Mouse (Mus musculus) forebrain, embryonic 14.5 days (tissue): ENCODE data around the gene Wdr90. TPM values are rescaled to one million over a fixed set of nuclear protein-coding genes. Genes with fewer than 3 reads are reported as not detected.

Source experiments
- ATAC-seq: fragments of 200-750 bp; cut with Nextera tagmentation; 2 replicates; pipeline ENCODE4 v1.8.0; 2017; ENCODE audit warnings: mild to moderate bottlenecking, moderate library complexity
- DNase-seq: peaks from one replicate; pipeline ENCODE4 v3.0.0-alpha.2; 2015; ENCODE audit warnings: low spot score
- H3K27ac ChIP-seq: fragments of 300-500 bp; sonication (generic); 2 replicates; pipeline ENCODE4 v1.5.1; 2014; ENCODE audit warnings: low read depth, mild to moderate bottlenecking, control low read depth, low read length, moderate library complexity
- H3K27me3 ChIP-seq: fragments of 300-500 bp; sonication (generic); replicated peaks from 2 replicates; pipeline ENCODE4 v1.6.1; 2014; ENCODE audit warnings: low read length, control low read depth, mixed read lengths; ENCODE audit not compliant: control insufficient read depth, insufficient read depth
- H3K36me3 ChIP-seq: fragments of 300-500 bp; sonication (generic); 2 replicates; pipeline ENCODE4 v1.6.1; 2014; ENCODE audit warnings: low read length, control low read depth; ENCODE audit not compliant: control insufficient read depth, insufficient read depth
- H3K4me1 ChIP-seq: fragments of 300-500 bp; sonication (generic); 2 replicates; pipeline ENCODE4 v1.6.1; 2014; ENCODE audit warnings: antibody characterized with exemption, low read length, control low read depth; ENCODE audit not compliant: control insufficient read depth, insufficient read depth
- H3K4me2 ChIP-seq: fragments of 300-500 bp; sonication (generic); 2 replicates; pipeline ENCODE4 v1.6.1; 2014; ENCODE audit warnings: mild to moderate bottlenecking, control low read depth, low read length
- H3K4me3 ChIP-seq: fragments of 300-500 bp; sonication (generic); 2 replicates; pipeline ENCODE4 v1.5.1; 2014; ENCODE audit warnings: low read depth, low read length, control low read depth
- H3K9ac ChIP-seq: fragments of 300-500 bp; sonication (generic); 2 replicates; pipeline ENCODE4 v1.6.1; 2014; ENCODE audit warnings: mild to moderate bottlenecking, low read length, control low read depth, moderate library complexity
- H3K9me3 ChIP-seq: fragments of 300-500 bp; sonication (generic); replicated peaks from 2 replicates; pipeline ENCODE4 v1.6.1; 2016; ENCODE audit warnings: low read length, control low read depth, mixed read lengths; ENCODE audit not compliant: control insufficient read depth
- WGBS: fragments of 180-500 bp; shearing (Covaris S2); extraction: QIAGEN DNeasy Blood & Tissue Kit; methylation state at CpG from one replicate; pipeline ENCODE4 v1.1.7; 2014; 5-methylcytosine and 5-hydroxymethylcytosine counted together
- polyA plus RNA-seq: library from polyadenylated mRNA; unstranded; fragments of >200 nt; fragmentation: Nextera tagmentation; extraction: Ambion mirVana; gene quantifications from 2 replicates; pipeline ENCODE4 v1.2.1, GENCODE M21; 2014

Wdr90 gene
- polyA plus RNA-seq, 1 experiment from 2014 or later = 11.6 TPM

DNA sequence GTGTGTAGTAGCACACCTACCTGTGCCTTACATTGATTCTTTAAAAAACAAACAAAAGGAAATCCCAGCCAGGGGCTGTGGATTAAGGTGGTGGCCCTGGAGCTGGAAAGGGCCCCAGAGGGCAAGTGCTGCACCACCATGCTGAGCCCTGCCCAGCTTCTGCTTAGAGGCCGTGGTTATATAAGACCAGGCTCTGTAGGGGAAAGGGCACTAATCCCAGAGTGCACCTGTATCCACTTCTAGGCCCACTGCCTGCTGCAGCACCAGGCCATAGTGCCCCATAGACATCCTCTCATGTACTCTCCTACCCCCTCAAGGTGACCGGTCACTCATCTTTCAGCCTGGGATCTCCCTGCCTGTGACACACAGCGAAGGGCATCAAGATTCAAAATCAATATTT lies 4.9 kb upstream of the Wdr90 start:
- ATAC-seq = no peak
- Histone ChIP-seq H3K27ac (no peak overlapping the region), H3K9ac (no peak overlapping the region), H3K36me3 (no peaks in the 10 kb centered on the region), H3K9me3 (no peaks in the 10 kb centered on the region), H3K4me3 (no peak overlapping the region), H3K4me1 (peaks cover 10% of the 10 kb centered on the region; the same call in 1 of the 2 replicates), H3K4me2 (no peak overlapping the region), H3K27me3 (no peaks in the 10 kb centered on the region)
- WGBS = 88% methylated on average over 3 of the region's 3 CpGs
- no peak for DNase-seq

DNA sequence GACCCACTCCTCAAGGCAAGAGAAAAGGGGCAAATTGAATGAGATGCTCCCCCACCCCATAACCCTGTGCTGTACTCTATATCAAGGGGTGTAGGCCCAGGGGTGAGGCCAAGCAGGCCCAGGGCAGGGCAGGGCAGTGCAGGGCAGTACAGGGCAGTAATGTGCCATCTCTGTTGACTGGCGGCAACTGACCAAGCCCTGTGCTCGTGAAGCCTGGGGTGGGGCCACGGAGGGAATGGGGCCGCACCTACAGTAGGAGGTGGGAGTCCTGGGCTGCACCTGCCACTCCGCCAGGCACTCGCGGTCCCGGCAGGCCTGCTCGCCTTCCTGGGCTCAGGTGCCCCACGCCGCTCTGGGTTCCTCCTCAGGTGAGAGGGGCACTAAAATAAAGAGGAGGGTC lies 4.0 kb upstream of the Wdr90 start:
- no peak for ATAC-seq
- no peaks in the 10 kb centered on the region for H3K36me3 ChIP-seq
- no peak for DNase-seq
- no peak overlapping the region for H3K4me2 ChIP-seq
- no peak overlapping the region for H3K27ac ChIP-seq
- no peak overlapping the region for H3K4me3 ChIP-seq
- 90% methylated on average over 11 of the region's 11 CpGs for WGBS
- no peaks in the 10 kb centered on the region for H3K9me3 ChIP-seq
- no peak overlapping the region for H3K9ac ChIP-seq
- H3K4me1 ChIP-seq = peaks cover 16% of the 10 kb centered on the region
- no peaks in the 10 kb centered on the region for H3K27me3 ChIP-seq

DNA sequence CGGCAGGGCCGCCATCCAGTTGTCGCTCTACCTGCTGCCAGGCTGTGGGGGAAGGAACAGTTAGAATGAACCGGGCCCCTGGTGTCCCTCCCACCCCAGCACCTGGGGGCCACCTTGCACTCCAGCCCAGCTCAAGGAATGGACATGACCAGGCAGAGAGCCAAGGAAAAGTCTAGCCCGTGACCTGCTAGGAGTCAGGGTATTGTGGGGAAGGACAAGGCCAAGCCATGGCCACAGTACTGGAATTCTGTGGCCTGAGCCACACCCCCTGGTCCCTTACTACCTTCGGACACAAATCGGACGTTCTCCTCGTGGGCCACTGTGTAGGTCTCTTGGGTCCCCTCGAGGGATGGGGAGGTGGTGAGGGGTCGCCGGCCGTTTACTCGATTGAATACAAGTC lies 3.0 kb upstream of the Wdr90 start:
- Histone ChIP-seq H3K27ac (no peak overlapping the region), H3K4me3 (no peak overlapping the region), H3K9me3 (no peaks in the 10 kb centered on the region), H3K27me3 (no peaks in the 10 kb centered on the region), H3K4me2 (no peak overlapping the region), H3K4me1 (peaks cover 17% of the 10 kb centered on the region), H3K36me3 (no peaks in the 10 kb centered on the region), H3K9ac (no peak overlapping the region)
- 93% methylated on average over 14 of the region's 14 CpGs for WGBS
- no peak for DNase-seq
- no peak for ATAC-seq

DNA sequence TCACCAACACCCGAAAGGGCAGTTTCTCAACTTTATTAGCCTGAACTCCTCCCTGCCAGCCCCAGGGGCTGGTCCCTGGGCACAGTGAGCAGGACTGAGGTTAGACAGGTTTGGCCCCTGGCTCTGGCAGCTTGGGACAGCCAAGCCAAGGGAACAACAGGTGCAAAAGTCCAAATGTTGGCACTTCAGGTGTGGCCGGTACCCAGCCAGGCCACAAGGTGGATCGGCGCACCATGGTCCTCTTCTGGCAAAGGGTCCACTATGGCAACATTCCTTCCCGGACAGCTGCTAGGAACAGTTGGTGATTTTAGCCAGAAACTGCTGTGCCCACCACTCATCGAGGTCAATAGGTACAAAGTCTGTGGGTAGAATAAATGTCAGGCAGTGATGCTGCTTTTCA lies 2.4 kb upstream of the Wdr90 start:
- no peak for DNase-seq

DNA sequence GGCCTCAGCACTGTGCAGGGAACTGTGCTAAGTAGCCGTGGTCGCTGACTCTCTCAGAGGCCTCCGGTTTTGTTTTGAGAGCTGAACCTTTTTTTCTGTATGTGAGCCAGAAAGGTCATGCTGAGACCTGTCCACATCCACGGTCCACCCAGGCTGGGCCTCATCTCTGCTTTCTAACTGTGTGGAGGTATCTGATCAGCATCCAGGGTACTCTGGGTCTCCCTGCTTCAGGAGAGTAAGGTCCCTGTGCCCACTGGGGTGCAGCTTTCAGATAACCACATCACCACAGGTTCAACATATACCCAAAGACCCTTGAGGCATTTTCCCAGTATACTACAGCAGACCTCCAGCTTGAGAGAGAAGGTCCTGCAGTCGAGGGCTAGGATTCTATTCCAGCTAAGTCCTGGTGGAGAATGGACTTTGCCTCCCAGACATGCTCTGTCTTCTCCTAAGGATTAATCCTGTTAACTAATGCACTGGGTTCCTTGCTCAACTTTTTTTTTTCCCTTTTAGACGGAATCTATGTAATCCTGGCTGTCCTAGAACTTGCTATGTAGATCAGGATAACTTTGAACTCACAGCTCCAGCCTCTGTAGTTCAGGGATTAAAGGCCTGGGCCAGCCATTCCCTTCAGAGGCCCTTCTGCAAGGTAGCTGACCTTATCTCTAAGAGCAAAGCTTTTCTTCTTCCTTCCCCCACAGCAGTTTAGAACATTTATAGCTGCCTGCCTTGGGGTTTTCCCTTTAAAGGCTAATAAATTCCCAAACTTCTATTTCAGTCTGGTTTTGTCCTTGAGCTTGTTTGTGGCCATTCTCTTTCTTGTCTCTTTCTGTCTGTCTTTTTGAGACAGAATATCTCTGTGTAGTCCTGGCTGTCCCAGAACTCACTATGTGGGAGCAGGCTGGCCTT lies 657 bp upstream of the Wdr90 start:
- DNase-seq (no peak), ATAC-seq (peak; percentile 19; the same call in 1 of the 2 replicates)
- peak overlapping the region; percentile 82 for H3K9ac ChIP-seq
- H3K9me3 ChIP-seq = no peaks in the 10 kb centered on the region
- peak overlapping the region; percentile 84 for H3K4me2 ChIP-seq
- H3K4me3 ChIP-seq = peak overlapping the region; percentile 60
- H3K4me1 ChIP-seq = peaks cover 11% of the 10 kb centered on the region
- WGBS = 10% methylated on average over 6 of the region's 6 CpGs
- H3K27ac ChIP-seq = peak overlapping the region; percentile 79
- no peaks in the 10 kb centered on the region for H3K36me3 ChIP-seq
- no peaks in the 10 kb centered on the region for H3K27me3 ChIP-seq

More for the DNA sequence above, 2.4 kb upstream of the Wdr90 start:
- H3K36me3 ChIP-seq = no peaks in the 10 kb centered on the region
- no peak overlapping the region for H3K4me2 ChIP-seq
- no peaks in the 10 kb centered on the region for H3K27me3 ChIP-seq
- no peak overlapping the region for H3K9ac ChIP-seq
- no peak overlapping the region for H3K27ac ChIP-seq
- no peak overlapping the region for H3K4me3 ChIP-seq
- H3K4me1 ChIP-seq = peaks cover 17% of the 10 kb centered on the region
- no peaks in the 10 kb centered on the region for H3K9me3 ChIP-seq
- WGBS = 92% methylated on average over 6 of the region's 6 CpGs
- ATAC-seq = no peak

DNA sequence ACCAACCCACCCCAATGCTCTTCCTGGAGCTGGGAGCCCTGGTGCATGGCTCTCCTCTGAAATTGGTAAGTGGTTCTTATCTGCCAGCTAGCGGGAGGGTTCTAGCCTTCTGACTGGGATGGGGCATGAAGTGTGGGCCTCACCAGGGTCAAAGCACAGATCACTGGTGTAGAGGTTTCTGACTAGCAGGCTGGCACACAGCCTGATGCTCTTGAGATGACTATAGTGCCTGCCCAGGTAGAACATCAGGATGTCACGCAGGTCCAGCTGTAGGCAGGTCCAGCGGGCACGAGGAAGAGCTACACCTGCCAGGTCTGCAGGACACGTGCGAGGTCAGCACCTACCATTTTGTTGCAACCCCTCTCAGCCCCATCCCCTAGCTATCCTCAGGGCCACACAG lies 1.1 kb downstream of the Wdr90 start:
- H3K27me3 ChIP-seq = no peaks in the 10 kb centered on the region
- no peak overlapping the region for H3K4me3 ChIP-seq
- ATAC-seq (no peak), DNase-seq (no peak)
- H3K9ac ChIP-seq = peak overlapping the region; percentile 82
- H3K4me1 ChIP-seq = peaks cover 11% of the 10 kb centered on the region
- H3K27ac ChIP-seq = no peak overlapping the region
- H3K36me3 ChIP-seq = no peaks in the 10 kb centered on the region
- peak overlapping the region; percentile 84 for H3K4me2 ChIP-seq
- WGBS = 91% methylated on average over 6 of the region's 6 CpGs
- no peaks in the 10 kb centered on the region for H3K9me3 ChIP-seq

DNA sequence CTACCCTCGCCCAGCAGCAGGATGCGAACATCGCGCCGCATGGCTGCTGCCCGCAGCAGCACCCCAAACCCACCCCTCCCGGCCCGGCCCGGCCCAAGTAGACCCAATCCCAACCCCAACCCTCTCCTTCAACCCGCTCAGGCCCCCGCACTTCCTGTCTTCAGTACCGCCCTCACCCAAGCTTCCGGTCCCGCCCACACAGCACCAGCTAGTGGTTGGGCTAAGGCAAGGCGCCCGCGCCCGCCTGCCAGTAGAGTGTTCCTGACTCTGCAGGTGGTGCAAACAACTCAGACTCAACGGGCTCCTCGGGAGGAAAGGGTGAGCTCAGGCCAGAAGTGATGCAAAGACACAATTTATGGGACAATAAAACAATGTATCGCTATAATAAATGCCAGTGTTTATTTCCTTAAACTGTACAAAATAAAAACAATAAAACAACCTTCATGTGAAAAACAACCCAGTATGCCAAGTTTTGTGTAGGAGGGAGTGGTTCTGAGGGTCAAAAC lies 16.9 kb downstream of the Wdr90 start, which contains the start of gene Rhot2:
TSS of gene Rhot2 (minus strand) at position 456 of the 506 bp plus-strand sequence.
- peak within 1 kb of the TSS; percentile 86 for H3K4me3 ChIP-seq
- DNase-seq = peak; percentile 96
- peak within 1 kb of the TSS; percentile 81 for H3K4me2 ChIP-seq
- H3K4me1 ChIP-seq = peaks cover 6% of the 10 kb centered on the region
- H3K27me3 ChIP-seq = no peaks in the 10 kb centered on the region
- peak within 1 kb of the TSS; percentile 86 for H3K9ac ChIP-seq
- peak within 1 kb of the TSS; percentile 72; the same call in 1 of the 2 replicates for H3K27ac ChIP-seq
- ATAC-seq = peak; percentile 98
- peaks cover 59% of the 10 kb centered on the region for H3K36me3 ChIP-seq
- 1% methylated on average over 19 of the region's 21 CpGs for WGBS
- H3K9me3 ChIP-seq = no peaks in the 10 kb centered on the region

DNA sequence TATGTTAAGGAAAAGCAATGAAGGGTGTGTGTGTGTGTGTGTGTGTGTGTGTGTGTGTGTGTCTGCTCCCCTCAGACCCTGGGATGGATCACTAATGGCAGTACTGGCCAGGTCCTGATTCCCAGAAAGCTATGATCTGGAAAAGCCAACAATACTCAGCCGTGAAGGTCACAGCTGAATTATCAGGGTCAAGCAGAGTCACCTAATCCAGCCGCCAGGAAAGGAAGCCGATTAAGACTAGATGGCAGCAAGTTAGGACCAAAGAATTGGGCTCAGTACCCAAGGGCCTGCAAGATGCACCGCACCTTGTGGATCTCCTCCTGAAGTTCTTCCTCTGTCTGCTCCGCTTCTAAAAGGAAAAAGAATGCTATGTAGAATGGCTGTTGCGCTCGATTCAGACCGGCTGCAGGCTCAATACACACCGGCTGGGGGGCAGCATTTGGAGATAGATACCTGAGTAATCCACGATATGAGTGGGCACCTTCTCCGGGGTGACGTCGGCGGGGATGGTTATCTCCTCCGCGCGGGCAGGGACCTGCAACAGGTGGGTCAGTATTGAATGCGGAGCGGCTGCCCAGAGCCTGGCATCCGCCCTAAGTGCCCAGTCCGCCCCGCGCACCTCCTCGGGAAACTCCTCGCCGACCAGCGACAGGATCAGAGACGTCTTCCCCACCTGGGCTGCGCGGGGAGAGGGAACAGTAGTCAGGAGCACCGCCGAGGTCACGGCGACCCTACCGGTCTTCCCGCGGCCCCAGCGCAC lies 17.5 kb downstream of the Wdr90 start:
- no peaks in the 10 kb centered on the region for H3K27me3 ChIP-seq
- H3K4me3 ChIP-seq = peak overlapping the region; percentile 86
- peak; percentile 24 for DNase-seq
- ATAC-seq = peak; percentile 37
- H3K9me3 ChIP-seq = no peaks in the 10 kb centered on the region
- peak overlapping the region; percentile 86 for H3K9ac ChIP-seq
- H3K36me3 ChIP-seq = peaks cover 61% of the 10 kb centered on the region
- peaks cover 6% of the 10 kb centered on the region for H3K4me1 ChIP-seq
- H3K4me2 ChIP-seq = peak overlapping the region; percentile 81
- H3K27ac ChIP-seq = peak overlapping the region; percentile 72; the same call in 1 of the 2 replicates
- WGBS = 7% methylated on average over 28 of the region's 38 CpGs
